Mouse (Mus musculus) embryonic fibroblast, embryonic 13.5 days (primary cell): ENCODE measurements around the gene Vps54. TPM values are rescaled to one million over a fixed set of nuclear protein-coding genes. Genes with fewer than 3 reads are reported as not detected.

Experiments used
- H3K27ac ChIP-seq: 2 replicates; pipeline ENCODE4 v1.5.1; 2012; ENCODE audit warnings: low read length, control low read depth, inconsistent platforms; ENCODE audit not compliant: insufficient read depth
- H3K4me1 ChIP-seq: 2 replicates; pipeline ENCODE4 v1.6.1; 2011; ENCODE audit warnings: low read length; ENCODE audit not compliant: control insufficient read depth, insufficient read depth
- H3K4me3 ChIP-seq: 2 replicates; pipeline ENCODE4 v1.5.1; 2011; ENCODE audit warnings: mild to moderate bottlenecking, control low read depth, low read length; ENCODE audit not compliant: insufficient read depth
- CTCF ChIP-seq: IDR thresholded peaks from 2 replicates; pipeline ENCODE4 v1.5.1; 2011; ENCODE audit warnings: mild to moderate bottlenecking, control low read depth, low read length, moderate library complexity, borderline replicate concordance; ENCODE audit not compliant: insufficient read depth
- POLR2A ChIP-seq: IDR thresholded peaks from 2 replicates; pipeline ENCODE4 v1.6.1; 2011; ENCODE audit warnings: low read depth, mild to moderate bottlenecking, control low read depth, low read length, moderate library complexity
- polyA plus RNA-seq: library from polyadenylated mRNA; stranded (reverse); fragments of >200 nt; gene quantifications from 2 replicates; pipeline ENCODE4 v1.2.4, GENCODE M21; 2011; ENCODE audit warnings: low read depth; ENCODE audit not compliant: missing spikeins, insufficient read length

Gene Vps54
- polyA plus RNA-seq, 1 experiment = 30.7 TPM

DNA sequence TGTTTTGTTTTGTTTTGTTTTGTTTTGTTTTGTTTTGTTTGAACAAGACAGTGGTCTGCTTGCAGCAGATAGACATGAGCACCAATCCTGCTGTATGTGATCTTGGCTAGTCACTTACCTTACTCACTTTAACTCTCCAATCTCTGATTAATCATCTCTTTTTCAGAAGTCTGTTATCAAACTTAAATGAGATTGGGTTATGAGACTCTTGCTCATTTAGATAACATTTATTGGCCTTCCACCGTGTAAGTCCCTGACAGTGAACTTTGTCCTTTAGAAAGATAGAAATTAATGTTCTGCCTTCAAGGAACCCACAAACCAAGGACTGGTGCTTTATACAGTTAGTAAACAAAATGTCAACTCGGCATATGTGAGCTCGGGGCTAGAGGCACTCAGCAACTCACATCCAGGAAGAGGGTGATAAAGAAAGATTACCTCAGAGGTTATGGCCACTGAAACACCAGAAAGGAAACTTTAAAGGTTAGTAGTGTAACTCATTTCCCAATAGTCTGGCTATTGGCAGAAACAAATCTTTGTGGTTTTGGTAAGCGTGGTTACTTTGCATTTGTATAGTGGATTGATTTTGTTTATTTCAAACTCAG, 16.4 kb upstream of the Vps54 start:
- no peak overlapping the region for H3K4me3 ChIP-seq
- no peaks in the 10 kb centered on the region; the same call in none of the 2 replicates for H3K4me1 ChIP-seq
- TF ChIP-seq POLR2A (no peak), CTCF (no peak)
- H3K27ac ChIP-seq = no peak overlapping the region

DNA sequence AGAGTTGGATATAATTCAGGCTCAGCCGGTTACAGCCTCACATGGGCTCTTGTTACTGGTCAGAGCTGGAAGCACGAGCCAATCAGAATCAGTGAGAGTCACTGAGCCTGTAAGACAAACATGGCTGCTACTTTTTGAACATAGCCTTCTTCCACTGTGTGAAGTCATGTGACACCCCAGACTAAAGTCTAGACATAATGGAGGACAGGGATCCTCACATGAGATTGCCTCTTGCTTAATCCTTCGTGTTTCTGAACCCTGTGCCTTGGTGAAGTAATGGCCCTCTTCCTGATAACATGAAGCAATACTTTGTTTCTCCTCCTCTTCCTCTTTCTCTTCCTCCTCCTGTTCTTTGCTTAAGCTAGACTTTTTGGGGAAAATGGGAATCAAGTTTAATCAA, 15.5 kb upstream of the Vps54 start:
- Histone ChIP-seq H3K4me1 (no peaks in the 10 kb centered on the region; the same call in none of the 2 replicates), H3K4me3 (no peak overlapping the region), H3K27ac (no peak overlapping the region)
- TF ChIP-seq POLR2A = no peak
- no peak for TF ChIP-seq CTCF

DNA sequence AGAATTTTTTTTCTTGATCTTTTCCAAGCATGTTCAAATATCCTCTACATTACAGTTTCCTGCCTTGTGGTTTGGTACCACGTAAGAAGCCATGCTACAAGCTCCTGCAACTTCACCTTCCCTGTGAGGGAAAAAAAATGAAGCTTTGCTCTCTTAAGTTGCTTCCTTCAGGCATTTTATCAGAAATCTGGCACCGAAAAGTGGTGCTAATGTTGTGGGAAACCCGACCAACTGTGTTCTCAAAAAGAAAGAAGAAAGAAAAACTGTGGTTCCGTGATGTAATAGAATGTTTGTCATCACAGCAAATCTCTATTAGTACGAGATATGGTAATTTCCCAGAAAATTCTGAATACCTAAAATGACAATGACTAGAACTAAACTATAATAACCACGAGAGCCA, 15.0 kb upstream of the Vps54 start:
- TF ChIP-seq CTCF (no peak), POLR2A (no peak)

DNA sequence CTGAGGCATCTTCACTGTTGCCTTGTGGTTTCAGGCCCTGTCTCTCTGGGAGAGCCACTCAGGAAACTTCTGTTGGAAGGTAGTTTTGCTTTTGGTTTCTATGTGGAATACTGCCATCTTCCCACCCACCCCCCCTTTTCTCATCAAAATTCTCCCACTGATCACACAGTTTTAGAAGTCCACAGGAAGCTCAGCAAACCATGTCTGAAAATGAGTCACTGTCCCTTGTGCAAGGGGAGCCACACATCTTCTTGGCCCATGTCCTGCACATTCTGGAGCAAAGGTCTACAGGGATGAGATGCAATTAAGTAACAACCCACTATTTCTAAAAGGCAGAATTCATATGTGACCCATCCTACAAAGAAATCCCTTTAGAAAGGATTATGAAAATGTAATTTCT, 14.6 kb upstream of the Vps54 start:
- Histone ChIP-seq H3K4me3 (no peak overlapping the region), H3K27ac (no peak overlapping the region), H3K4me1 (no peaks in the 10 kb centered on the region; the same call in none of the 2 replicates)
- TF ChIP-seq CTCF = no peak
- no peak for TF ChIP-seq POLR2A

More for the DNA sequence above, 15.0 kb upstream of the Vps54 start:
- Histone ChIP-seq H3K4me3 (no peak overlapping the region), H3K4me1 (no peaks in the 10 kb centered on the region; the same call in none of the 2 replicates), H3K27ac (no peak overlapping the region)

DNA sequence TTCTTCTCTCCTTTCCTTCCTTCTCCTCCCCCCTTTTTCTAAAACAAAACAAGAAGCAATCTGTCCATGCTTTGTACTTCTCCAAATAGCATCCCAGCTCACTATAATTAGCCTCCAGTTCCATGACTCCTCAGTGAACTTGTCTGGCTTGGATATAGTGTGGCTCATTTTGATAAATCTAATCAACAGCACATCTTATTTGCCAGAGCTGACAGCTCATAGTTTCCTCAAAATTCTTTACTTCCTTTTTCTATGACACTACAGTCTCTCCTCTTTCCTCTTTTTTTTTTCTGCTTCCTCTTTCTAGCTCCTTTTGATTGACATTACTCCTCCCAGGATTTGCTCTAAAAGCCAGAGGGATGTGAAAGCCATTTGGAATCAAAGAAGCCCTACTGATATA, 14.1 kb upstream of the Vps54 start:
- Histone ChIP-seq H3K4me3 (no peak overlapping the region), H3K27ac (no peak overlapping the region)
- no peak for TF ChIP-seq POLR2A

DNA sequence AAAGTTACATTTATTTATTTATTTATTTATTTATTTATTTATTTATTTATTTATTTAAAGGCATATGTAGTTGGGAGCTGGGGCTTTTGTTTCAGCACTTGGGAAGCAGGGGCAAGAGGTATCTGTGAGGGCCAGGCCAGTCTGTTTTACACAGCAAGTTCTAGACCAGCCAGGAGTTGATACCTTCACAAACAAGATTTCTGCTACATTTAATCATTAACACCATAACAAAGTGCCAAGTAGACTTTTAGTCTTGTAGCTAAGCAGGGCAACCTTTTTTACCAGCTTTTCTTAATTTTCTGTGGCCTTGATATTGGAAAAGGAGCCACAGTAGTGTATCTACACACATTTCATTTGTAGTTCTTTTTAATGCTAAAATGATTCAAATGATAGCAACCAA, 3.7 kb upstream of the Vps54 start:
- Histone ChIP-seq H3K4me1 (no peaks in the 10 kb centered on the region), H3K27ac (no peak overlapping the region), H3K4me3 (no peak overlapping the region)
- TF ChIP-seq CTCF (no peak), POLR2A (no peak)

More for the DNA sequence above, 14.1 kb upstream of the Vps54 start:
- no peaks in the 10 kb centered on the region; the same call in none of the 2 replicates for H3K4me1 ChIP-seq

DNA sequence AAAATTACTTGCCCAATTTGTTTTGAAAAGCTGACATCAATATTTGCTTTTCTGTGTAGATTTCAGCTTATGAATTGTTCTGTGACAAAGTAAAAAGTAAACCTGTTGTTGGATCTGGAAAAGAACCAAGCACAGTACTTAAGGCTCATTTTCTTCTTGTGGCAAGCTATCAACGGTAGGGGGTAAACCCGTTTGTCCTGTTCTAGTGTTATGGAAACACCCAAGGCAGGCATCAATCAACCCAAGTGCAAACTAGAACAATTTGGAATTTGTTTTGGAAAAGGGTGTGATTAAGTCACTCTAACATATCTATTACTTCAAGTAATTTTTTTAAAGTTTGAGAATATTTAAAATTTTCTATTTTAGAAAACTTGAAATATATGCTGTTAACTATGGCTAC, 3.3 kb upstream of the Vps54 start:
- Histone ChIP-seq H3K27ac (no peak overlapping the region), H3K4me3 (no peak overlapping the region), H3K4me1 (no peaks in the 10 kb centered on the region)
- TF ChIP-seq POLR2A (no peak), CTCF (no peak)

DNA sequence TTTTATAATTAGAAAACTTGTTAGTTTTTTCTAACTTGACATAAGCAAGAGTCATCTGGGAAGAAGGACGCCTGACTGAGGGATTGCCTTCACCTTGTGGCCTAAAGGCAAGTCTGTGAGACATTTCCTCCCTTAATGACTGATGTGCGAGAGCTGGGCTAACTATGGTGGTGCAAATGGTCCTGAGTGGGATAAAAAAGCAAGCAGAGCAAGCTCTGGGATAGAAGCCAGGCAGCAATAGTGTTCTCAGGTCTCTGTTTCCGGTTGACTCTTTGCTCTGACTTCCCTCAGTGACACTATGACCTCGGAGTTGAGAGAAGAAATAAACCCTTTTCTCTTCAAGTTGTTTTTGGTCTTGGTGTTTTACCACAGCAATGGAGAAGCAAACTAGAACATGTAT, 2.1 kb upstream of the Vps54 start:
- TF ChIP-seq POLR2A (no peak), CTCF (no peak)
- Histone ChIP-seq H3K4me1 (peaks cover 3% of the 10 kb centered on the region; the same call in 1 of the 2 replicates), H3K4me3 (no peak overlapping the region), H3K27ac (no peak overlapping the region)

DNA sequence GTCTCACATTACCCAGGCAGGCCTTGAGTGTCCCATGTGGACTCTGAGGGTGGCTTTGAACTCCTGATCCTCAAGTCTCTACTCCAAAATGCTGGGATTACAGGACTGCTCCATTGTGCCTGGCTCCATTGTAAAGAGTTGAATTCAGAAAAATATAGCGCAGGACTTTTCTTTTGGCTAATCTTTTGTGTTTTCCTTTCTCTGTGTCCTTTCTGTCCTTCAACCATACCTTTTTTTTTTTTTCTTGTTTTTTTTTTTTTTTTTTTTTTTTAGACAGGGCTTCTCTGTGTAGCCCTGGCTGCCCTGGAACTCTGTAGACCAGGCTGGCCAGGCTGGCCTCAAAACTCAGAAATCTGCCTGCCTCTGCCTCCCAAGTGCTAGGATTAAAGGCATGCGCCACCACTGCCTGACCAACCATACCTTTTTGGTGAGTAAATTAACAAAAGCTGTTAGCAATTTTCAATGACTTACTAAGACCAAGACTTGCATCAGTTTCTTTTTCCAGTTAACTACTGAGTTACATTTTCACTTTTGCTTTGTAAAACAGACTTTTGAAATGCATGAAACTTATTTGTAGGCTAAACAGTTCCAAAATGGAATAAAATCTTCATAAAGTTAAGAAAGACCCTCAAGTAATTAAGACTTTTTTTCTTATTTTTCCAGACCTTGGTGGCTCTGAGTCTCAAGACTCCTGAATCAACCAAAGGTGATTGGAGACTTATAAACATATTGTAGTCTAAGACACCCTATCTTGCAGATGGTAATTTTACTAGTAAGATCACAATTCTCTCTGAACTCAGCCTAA, 1.4 kb upstream of the Vps54 start:
- peak overlapping the region; percentile 83 for H3K27ac ChIP-seq

DNA sequence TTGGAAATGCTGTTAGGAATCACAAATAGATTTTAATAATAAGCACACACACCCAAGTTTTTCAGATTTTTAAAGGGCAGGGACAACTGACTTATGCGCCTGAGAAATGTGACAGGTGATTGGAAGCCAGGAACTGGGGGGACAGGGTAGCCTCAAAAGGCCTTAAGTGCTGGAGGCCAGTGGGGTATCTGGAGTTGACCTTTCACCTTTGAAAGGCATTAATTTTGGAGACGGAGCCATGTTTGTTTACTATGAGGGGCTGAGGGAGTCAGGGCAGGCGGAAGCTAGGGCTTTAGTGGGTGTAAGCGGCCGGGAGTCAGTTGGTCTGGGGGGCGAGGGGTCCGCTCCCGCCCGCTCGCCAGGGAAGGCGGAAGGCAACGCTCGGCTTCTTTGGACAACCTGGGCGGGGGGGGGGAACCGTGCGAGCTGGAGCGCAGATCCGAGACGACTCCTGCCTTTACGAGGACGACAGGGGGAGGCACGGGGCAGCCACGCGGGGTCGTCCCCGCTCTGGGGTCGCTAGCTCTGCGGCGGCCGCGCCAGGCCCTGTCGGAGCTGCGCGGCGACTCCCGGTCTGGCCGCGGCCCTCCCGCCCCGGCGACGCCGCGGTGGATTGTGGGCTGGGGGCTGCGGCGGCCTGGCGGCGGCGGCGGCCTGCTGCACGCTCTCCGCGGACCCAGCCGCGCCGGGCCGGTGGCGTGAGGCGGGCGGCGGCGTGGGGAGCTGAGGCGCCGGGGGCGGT, 631 bp upstream of the Vps54 start:
- Histone ChIP-seq H3K4me1 (peaks cover 3% of the 10 kb centered on the region; the same call in 1 of the 2 replicates), H3K27ac (peak overlapping the region; percentile 83), H3K4me3 (peak overlapping the region; percentile 86)
- no peak for TF ChIP-seq CTCF
- TF ChIP-seq POLR2A = peak; percentile 53

More for the DNA sequence above, 1.4 kb upstream of the Vps54 start:
- TF ChIP-seq POLR2A (no peak), CTCF (no peak)
- Histone ChIP-seq H3K4me3 (no peak overlapping the region), H3K4me1 (peaks cover 3% of the 10 kb centered on the region; the same call in 1 of the 2 replicates)
